Mouse (Mus musculus) lung, postnatal 0 days (tissue): Measurements from ENCODE around the gene Kmt2b.

ENCODE experiments used
- CTCF ChIP-seq: IDR thresholded peaks from 2 replicates; pipeline ENCODE4 v1.5.1; 2016; ENCODE audit warnings: antibody characterized with exemption, mild to moderate bottlenecking
- EP300 ChIP-seq: IDR thresholded peaks from 2 replicates; pipeline ENCODE4 v1.6.1; 2016; ENCODE audit warnings: antibody characterized with exemption, mild to moderate bottlenecking, control low read depth

DNA sequence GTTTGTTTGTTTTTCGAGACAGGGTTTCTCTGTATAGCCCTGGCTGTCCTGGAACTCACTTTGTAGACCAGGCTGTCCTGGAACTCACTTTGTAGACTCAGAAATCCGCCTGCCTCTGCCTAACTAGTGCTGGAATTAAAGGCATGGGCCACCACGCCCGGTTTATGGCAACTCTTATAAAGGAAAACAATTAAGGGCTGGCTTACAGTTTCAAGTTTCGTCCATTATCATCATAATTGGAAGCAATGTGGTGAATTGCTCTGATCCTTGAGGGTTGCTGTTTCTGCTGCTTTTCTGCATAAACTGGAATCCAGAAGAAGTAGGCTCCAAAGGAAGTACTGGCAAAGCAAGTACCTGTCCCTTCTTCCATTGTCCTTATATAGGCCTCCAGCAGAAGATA is 38.1 kb upstream of the Kmt2b start:
- TF ChIP-seq CTCF (no peak), EP300 (no peak)
